Mouse (Mus musculus) neural tube, embryonic 11.5 days (tissue): ENCODE data around the gene Dscam. TPM values are rescaled to one million over a fixed set of nuclear protein-coding genes. Genes with fewer than 3 reads are reported as not detected.
A peak's percentile ranks its signal among the peaks of the same experiment; 100 is the strongest.

Experiments
- ATAC-seq: fragments of 200-750 bp; cut with Nextera tagmentation; 2 replicates; pipeline ENCODE4 v1.8.0; 2017; ENCODE audit warnings: moderate number of reproducible peaks, mild to moderate bottlenecking, moderate TSS enrichment, moderate library complexity; ENCODE audit not compliant: insufficient read depth, low FRiP score, low TSS enrichment
- DNase-seq: peaks from one replicate; pipeline ENCODE4 v3.0.0-alpha.2; 2015; ENCODE audit warnings: low spot score
- H3K27ac ChIP-seq: fragments of 300-500 bp; sonication (generic); 2 replicates; pipeline ENCODE4 v1.5.1; 2014; ENCODE audit warnings: low read depth, mild to moderate bottlenecking, low read length
- H3K27me3 ChIP-seq: fragments of 300-500 bp; sonication (generic); 2 replicates; pipeline ENCODE4 v1.6.1; 2014; ENCODE audit warnings: mild to moderate bottlenecking, low read length, mixed read lengths; ENCODE audit not compliant: control insufficient read depth, insufficient read depth
- H3K36me3 ChIP-seq: fragments of 300-500 bp; sonication (generic); 2 replicates; pipeline ENCODE4 v1.6.1; 2014; ENCODE audit warnings: mild to moderate bottlenecking, low read length, moderate library complexity, mixed read lengths; ENCODE audit not compliant: control insufficient read depth, insufficient read depth
- H3K4me1 ChIP-seq: fragments of 300-500 bp; sonication (generic); 2 replicates; pipeline ENCODE4 v1.6.1; 2014; ENCODE audit warnings: low read length, mixed read lengths; ENCODE audit not compliant: control insufficient read depth, insufficient read depth
- H3K4me2 ChIP-seq: fragments of 300-500 bp; sonication (generic); 2 replicates; pipeline ENCODE4 v1.6.1; 2014; ENCODE audit warnings: low read depth, mild to moderate bottlenecking, moderate library complexity
- H3K4me3 ChIP-seq: fragments of 300-500 bp; sonication (generic); 2 replicates; pipeline ENCODE4 v1.5.1; 2014; ENCODE audit warnings: low read depth, low read length
- H3K9ac ChIP-seq: fragments of 300-500 bp; sonication (generic); 2 replicates; pipeline ENCODE4 v1.6.1; 2014; ENCODE audit warnings: mild to moderate bottlenecking, low read length
- H3K9me3 ChIP-seq: fragments of 300-500 bp; sonication (generic); 2 replicates; pipeline ENCODE4 v1.6.1; 2016; ENCODE audit warnings: low read length; ENCODE audit not compliant: control insufficient read depth
- WGBS: fragments of 180-500 bp; shearing (Covaris S2); extraction: QIAGEN DNeasy Blood & Tissue Kit; methylation state at CpG from one replicate; pipeline ENCODE4 v1.1.7; 2014; 5-methylcytosine and 5-hydroxymethylcytosine counted together
- polyA plus RNA-seq: library from polyadenylated mRNA; unstranded; fragments of >200 nt; fragmentation: Nextera tagmentation; extraction: Ambion mirVana; gene quantifications from 2 replicates; pipeline ENCODE4 v1.2.1, GENCODE M21; 2014

Dscam gene
- polyA plus RNA-seq, 1 experiment from 2014 or later, result 1.4 TPM

DNA sequence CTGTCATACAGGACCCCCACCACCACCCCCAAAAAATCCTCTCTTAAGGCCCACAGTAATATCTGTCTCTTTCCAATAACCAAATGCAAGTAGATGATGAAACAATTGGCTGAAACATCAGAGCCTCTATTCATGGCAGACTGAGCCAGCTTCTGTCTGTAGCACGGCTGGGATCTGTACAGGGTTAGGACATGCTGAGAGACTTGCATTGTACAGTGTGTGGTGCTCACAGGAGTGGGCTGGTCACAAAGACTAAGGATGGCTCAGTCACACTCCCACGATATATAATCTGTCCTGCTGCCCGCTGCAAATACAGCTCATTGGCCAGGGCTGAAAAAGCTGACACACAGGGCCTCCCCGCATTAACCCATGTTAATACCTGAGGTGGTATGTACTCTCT lies 474.7 kb downstream of the Dscam start:
- no peak overlapping the region for H3K4me3 ChIP-seq
- H3K9me3 ChIP-seq, result no peaks in the 10 kb centered on the region
- no peak overlapping the region for H3K4me2 ChIP-seq
- no peaks in the 10 kb centered on the region for H3K4me1 ChIP-seq
- ATAC-seq (no peak), DNase-seq (no peak)
- no peak overlapping the region for H3K27ac ChIP-seq
- 76% methylated on average over 4 of the region's 4 CpGs for WGBS
- H3K9ac ChIP-seq, result no peak overlapping the region
- H3K27me3 ChIP-seq, result no peaks in the 10 kb centered on the region; the same call in 1 of the 2 replicates
- H3K36me3 ChIP-seq, result no peaks in the 10 kb centered on the region

DNA sequence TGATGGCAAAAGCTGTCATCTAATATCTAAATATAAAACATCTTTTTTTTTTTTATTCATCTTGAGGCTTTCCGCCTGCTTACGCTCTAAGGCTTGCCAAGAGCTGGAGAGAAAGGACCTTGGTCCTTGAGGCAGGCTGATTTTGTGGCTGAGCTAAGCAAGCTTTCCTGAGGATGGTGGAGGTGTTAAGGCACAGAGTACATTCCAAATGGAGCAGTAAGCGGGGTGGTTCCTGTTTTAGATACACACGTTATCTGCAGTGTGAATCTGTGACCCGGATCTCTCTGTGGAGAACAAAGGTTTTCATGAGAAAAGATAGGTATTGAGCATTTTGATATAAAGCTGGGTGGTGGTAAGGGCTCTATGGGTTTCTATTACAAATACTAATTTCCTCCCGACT lies 479.0 kb downstream of the Dscam start:
- DNase-seq, result no peak
- H3K9me3 ChIP-seq, result no peaks in the 10 kb centered on the region
- no peak overlapping the region for H3K4me2 ChIP-seq
- no peak overlapping the region for H3K27ac ChIP-seq
- 87% methylated on average over 6 of the region's 6 CpGs for WGBS
- no peak overlapping the region for H3K4me3 ChIP-seq
- no peak for ATAC-seq
- no peaks in the 10 kb centered on the region for H3K36me3 ChIP-seq
- no peak overlapping the region for H3K9ac ChIP-seq
- no peaks in the 10 kb centered on the region; the same call in 1 of the 2 replicates for H3K27me3 ChIP-seq
- H3K4me1 ChIP-seq, result no peaks in the 10 kb centered on the region

DNA sequence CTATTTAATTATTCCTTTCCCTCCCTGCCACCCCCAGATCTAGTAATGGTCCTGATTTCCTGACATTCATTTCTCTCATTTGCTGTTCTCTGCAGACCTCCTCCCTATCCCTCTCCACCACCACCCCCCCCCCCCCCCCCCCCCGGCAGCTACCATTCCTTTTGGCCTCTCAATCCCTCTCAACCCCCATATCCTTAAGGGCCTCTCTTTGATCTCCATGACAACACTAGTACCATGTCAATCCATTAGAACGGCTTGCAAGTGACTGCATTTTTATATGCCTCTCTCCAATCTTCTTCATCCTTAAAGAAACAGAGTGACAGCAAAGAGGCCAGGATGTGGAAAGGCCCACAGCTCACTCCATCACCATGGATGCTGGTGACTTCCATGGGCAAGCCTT lies 480.5 kb downstream of the Dscam start:
- Histone ChIP-seq H3K36me3 (no peaks in the 10 kb centered on the region), H3K27ac (no peak overlapping the region), H3K9me3 (no peaks in the 10 kb centered on the region), H3K4me3 (no peak overlapping the region), H3K27me3 (no peaks in the 10 kb centered on the region; the same call in 1 of the 2 replicates), H3K4me2 (no peak overlapping the region), H3K4me1 (no peaks in the 10 kb centered on the region), H3K9ac (no peak overlapping the region)
- ATAC-seq (peak; percentile 38; the same call in 1 of the 2 replicates), DNase-seq (no peak)
- 0% methylated on average over 1 of the region's 2 CpGs for WGBS

DNA sequence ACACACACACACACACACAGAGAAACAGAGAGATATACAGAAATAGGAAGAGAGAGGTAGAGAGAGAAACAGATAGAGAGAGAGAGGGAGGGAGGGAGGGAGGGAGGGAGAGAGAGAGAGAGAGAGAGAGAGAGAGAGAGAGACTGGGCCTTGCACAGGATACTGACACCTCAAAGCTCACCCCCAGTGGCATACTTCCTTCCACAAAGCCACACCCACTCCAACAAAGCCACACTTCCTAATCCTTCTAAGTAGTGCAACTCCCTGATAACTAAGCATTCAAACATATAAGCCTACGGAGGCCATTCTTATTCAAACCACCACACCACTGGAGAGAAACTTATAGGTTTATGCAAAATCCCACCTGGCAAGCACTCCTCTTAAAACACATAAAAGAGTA lies 481.1 kb downstream of the Dscam start:
- Histone ChIP-seq H3K27ac (no peak overlapping the region), H3K9me3 (no peaks in the 10 kb centered on the region)
- ATAC-seq, result no peak

DNA sequence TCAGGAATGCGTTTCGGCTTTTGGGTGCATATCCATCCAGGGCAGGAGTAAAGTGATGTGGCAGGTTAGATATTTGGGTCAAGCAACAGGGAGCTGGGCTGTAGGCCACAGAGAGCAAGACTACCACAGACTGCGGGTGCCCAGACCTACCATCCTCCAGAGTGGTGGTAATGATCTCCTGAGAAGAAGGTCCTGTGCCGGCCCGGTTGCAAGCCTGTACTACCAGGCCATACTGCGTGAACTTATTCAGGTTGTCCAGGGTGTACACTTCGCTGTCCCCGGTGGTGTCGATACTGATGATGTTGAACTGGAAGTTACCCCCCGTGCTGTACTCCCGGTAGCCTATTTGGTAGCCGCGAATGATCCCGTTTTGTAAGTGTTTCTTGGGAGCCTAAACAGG lies 485.5 kb downstream of the Dscam start:
- no peak for DNase-seq
- no peak overlapping the region for H3K9ac ChIP-seq
- H3K27me3 ChIP-seq, result no peaks in the 10 kb centered on the region
- H3K4me2 ChIP-seq, result no peak overlapping the region
- H3K4me1 ChIP-seq, result no peaks in the 10 kb centered on the region
- H3K9me3 ChIP-seq, result no peaks in the 10 kb centered on the region
- no peak overlapping the region for H3K4me3 ChIP-seq
- 88% methylated on average over 14 of the region's 14 CpGs for WGBS
- no peak overlapping the region for H3K27ac ChIP-seq
- ATAC-seq, result no peak
- no peaks in the 10 kb centered on the region for H3K36me3 ChIP-seq

More for the DNA sequence above, 481.1 kb downstream of the Dscam start:
- no peaks in the 10 kb centered on the region for H3K36me3 ChIP-seq
- H3K27me3 ChIP-seq, result no peaks in the 10 kb centered on the region; the same call in 1 of the 2 replicates
- H3K4me1 ChIP-seq, result no peaks in the 10 kb centered on the region
- WGBS, result 65% methylated on average over 1 of the region's 1 CpGs
- H3K4me3 ChIP-seq, result no peak overlapping the region
- H3K9ac ChIP-seq, result no peak overlapping the region
- no peak for DNase-seq
- no peak overlapping the region for H3K4me2 ChIP-seq

DNA sequence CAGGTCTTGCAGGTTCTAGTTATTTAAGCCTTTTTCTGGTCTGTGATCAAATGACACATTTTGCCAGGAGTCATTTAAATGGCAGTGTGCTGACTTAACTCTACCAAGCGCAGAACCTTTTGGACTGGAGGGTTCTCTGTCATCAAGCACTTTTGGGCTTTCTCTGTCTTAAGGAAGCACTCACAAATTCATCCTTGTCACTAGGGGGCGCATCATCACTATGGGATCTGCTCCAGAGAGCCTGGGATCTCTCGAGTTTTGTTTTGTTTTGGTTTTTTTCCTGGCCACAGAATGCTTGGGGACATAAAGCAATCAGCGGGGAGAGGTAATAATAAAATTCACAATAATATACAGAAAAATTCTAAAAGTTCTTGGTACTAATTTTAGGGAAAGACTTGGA lies 486.0 kb downstream of the Dscam start:
- 0 out of 2 replicates have a peak, but pooled peaks have one; percentile 45 for ATAC-seq
- H3K27ac ChIP-seq, result no peak overlapping the region
- H3K27me3 ChIP-seq, result no peaks in the 10 kb centered on the region
- no peaks in the 10 kb centered on the region for H3K4me1 ChIP-seq
- DNase-seq, result peak; percentile 62
- H3K36me3 ChIP-seq, result no peaks in the 10 kb centered on the region
- WGBS, result 21% methylated on average over 4 of the region's 4 CpGs
- H3K9me3 ChIP-seq, result no peaks in the 10 kb centered on the region
- no peak overlapping the region for H3K4me2 ChIP-seq
- H3K4me3 ChIP-seq, result no peak overlapping the region
- no peak overlapping the region for H3K9ac ChIP-seq

DNA sequence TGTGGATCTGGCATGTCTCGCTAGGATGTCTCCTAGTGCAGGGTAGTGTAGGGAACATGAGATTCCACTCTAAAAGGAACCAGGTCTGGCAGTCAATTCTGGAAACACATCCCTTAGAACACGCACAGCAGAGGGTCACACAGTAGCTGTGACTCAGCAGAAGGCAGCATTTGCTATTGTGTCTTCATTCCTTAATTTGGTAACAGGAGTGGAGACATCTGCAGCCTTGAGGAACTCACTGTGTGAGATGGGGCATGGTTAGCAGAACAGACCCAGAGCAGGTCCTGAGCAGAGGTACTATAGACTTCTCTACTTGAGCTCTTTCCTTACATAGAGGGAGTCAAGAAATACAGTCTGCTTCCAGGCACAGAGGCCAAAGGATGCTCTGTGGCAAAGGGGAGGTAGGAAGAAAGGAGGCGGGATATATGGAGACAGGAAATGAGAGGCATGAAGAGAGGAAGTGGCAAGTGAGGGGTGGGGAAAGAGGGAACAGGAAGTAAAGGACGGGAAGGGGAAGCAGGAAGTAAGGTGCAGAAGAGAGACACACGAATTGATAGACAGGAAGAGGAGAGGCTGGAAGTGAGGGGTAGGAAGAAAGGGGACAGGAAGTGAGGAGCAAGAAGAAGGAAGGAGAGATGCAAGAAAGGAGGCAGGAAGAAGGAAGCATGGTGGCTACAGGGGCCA lies 488.1 kb downstream of the Dscam start:
- no peaks in the 10 kb centered on the region for H3K27me3 ChIP-seq
- no peaks in the 10 kb centered on the region for H3K36me3 ChIP-seq
- no peak overlapping the region for H3K9ac ChIP-seq
- no peaks in the 10 kb centered on the region for H3K4me1 ChIP-seq
- no peaks in the 10 kb centered on the region for H3K9me3 ChIP-seq
- H3K4me2 ChIP-seq, result no peak overlapping the region
- no peak overlapping the region for H3K27ac ChIP-seq
- H3K4me3 ChIP-seq, result no peak overlapping the region
- 83% methylated on average over 5 of the region's 5 CpGs for WGBS
- ATAC-seq (no peak), DNase-seq (no peak)

DNA sequence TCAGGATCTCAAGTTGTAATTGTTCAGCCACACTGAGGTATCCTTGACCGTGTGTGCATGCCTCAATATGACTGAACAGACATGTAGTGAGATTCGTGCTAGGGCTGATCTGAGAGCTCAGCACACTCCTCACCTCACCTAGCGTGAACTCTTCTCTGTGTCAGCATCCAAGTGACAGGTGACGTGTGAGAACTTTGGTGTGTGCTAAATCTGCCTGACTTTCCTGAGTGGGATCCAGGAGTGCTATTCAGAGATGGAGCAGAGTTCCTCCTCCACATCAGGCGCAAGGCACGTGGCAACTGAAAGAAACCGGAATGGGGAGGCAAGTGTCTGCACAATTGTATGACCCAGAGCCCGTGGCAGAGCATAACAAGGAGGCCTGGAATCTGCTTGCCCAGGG lies 490.6 kb downstream of the Dscam start:
- ATAC-seq (no peak), DNase-seq (no peak)
- no peaks in the 10 kb centered on the region for H3K9me3 ChIP-seq
- WGBS, result 91% methylated on average over 8 of the region's 8 CpGs
- H3K36me3 ChIP-seq, result no peaks in the 10 kb centered on the region
- no peak overlapping the region for H3K27ac ChIP-seq
- H3K4me3 ChIP-seq, result no peak overlapping the region
- H3K9ac ChIP-seq, result no peak overlapping the region
- no peak overlapping the region for H3K4me2 ChIP-seq
- H3K27me3 ChIP-seq, result no peaks in the 10 kb centered on the region
- no peaks in the 10 kb centered on the region for H3K4me1 ChIP-seq

DNA sequence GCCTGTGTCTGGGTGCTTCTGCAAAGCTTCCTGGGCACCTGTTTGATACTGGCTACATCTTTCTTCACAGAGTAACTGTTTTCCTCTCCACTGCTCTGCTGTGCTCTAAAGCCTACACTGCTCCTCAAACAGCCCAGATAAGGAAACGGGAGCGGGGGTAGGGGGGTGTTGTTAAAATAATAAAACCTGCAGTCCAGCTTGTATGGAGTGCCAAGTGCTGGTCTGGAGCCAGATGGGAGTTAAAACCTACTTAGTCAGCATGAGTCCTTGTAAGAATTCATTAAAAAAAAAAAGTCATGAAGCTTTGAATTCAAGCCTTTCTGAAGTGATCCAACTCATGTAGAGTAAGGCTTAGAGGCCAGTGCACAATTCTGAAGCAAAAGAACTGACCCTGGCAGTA lies 493.1 kb downstream of the Dscam start:
- H3K27me3 ChIP-seq, result no peaks in the 10 kb centered on the region
- H3K4me1 ChIP-seq, result no peaks in the 10 kb centered on the region
- DNase-seq (no peak), ATAC-seq (no peak)
- no peak overlapping the region for H3K4me3 ChIP-seq
- no peaks in the 10 kb centered on the region for H3K36me3 ChIP-seq
- no peak overlapping the region for H3K4me2 ChIP-seq
- H3K9ac ChIP-seq, result no peak overlapping the region
- H3K9me3 ChIP-seq, result no peaks in the 10 kb centered on the region
- 53% methylated on average over 2 of the region's 2 CpGs for WGBS
- no peak overlapping the region for H3K27ac ChIP-seq
